Mouse (Mus musculus) E14TG2a.4 (cell line): ENCODE data around the gene March4.

Experiments used
- H3K27me3 ChIP-seq: 2 replicates; pipeline ENCODE4 v1.6.1; 2014; ENCODE audit warnings: low read length, control low read depth; ENCODE audit not compliant: insufficient read depth
- H3K36me3 ChIP-seq: 2 replicates; pipeline ENCODE4 v1.6.1; 2014; ENCODE audit warnings: low read length, control low read depth; ENCODE audit not compliant: insufficient read depth
- H3K4me1 ChIP-seq: replicated peaks from 2 replicates; pipeline ENCODE4 v1.6.1; 2014; ENCODE audit warnings: low read depth, low read length, control low read depth
- H3K4me3 ChIP-seq: replicated peaks from 2 replicates; pipeline ENCODE4 v1.5.1; 2014; ENCODE audit warnings: mild to moderate bottlenecking, low read length
- H3K9me3 ChIP-seq: 2 replicates; pipeline ENCODE4 v1.6.1; 2014; ENCODE audit warnings: low read length, control low read depth
- CTCF ChIP-seq: conservative IDR thresholded peaks from 2 replicates; pipeline ENCODE4 v1.5.1; 2014; ENCODE audit warnings: low read length
- NANOG ChIP-seq: IDR thresholded peaks from 2 replicates; pipeline ENCODE4 v1.6.1; 2014; ENCODE audit warnings: borderline replicate concordance, low read length, mixed read lengths
- POU5F1 ChIP-seq: IDR thresholded peaks from 2 replicates; pipeline ENCODE4 v1.6.1; 2014; ENCODE audit warnings: low read length, borderline replicate concordance

Gene March4

GRCm38 (mm10) chr1:72450790-72451189 lies 85.9 kb downstream of the March4 start:
- H3K4me3 ChIP-seq: no peak overlapping the region
- no peaks in the 10 kb centered on the region for H3K36me3 ChIP-seq
- no peaks in the 10 kb centered on the region for H3K4me1 ChIP-seq
- TF ChIP-seq CTCF (no peak), POU5F1 (no peak), NANOG (no peak)
- H3K27me3 ChIP-seq: no peaks in the 10 kb centered on the region
- H3K9me3 ChIP-seq: peaks cover 13% of the 10 kb centered on the region; the same call in 1 of the 2 replicates

GRCm38 (mm10) chr1:72449752-72450151 lies 87.0 kb downstream of the March4 start:
- TF ChIP-seq NANOG (no peak), CTCF (no peak), POU5F1 (no peak)
- Histone ChIP-seq H3K9me3 (peaks cover 13% of the 10 kb centered on the region; the same call in 1 of the 2 replicates), H3K36me3 (no peaks in the 10 kb centered on the region), H3K27me3 (no peaks in the 10 kb centered on the region), H3K4me3 (no peak overlapping the region), H3K4me1 (no peaks in the 10 kb centered on the region)

- Histone ChIP-seq H3K27me3 (no peaks in the 10 kb centered on the region), H3K36me3 (no peaks in the 10 kb centered on the region), H3K9me3 (no peaks in the 10 kb centered on the region), H3K4me3 (no peak overlapping the region), H3K4me1 (no peaks in the 10 kb centered on the region)
- TF ChIP-seq CTCF (no peak), POU5F1 (no peak), NANOG (no peak)
Observed at GRCm38 (mm10) chr1:72442747-72443146, 94.0 kb downstream of the March4 start.

GRCm38 (mm10) chr1:72439146-72439545 lies 97.6 kb downstream of the March4 start:
- no peak overlapping the region for H3K4me3 ChIP-seq
- no peaks in the 10 kb centered on the region for H3K36me3 ChIP-seq
- H3K9me3 ChIP-seq: no peaks in the 10 kb centered on the region
- no peaks in the 10 kb centered on the region for H3K4me1 ChIP-seq
- H3K27me3 ChIP-seq: no peaks in the 10 kb centered on the region
- TF ChIP-seq NANOG: no peak
- no peak for TF ChIP-seq CTCF
- no peak for TF ChIP-seq POU5F1

GRCm38 (mm10) chr1:72436967-72437366 lies 99.8 kb downstream of the March4 start:
- H3K27me3 ChIP-seq: peaks cover 3% of the 10 kb centered on the region; the same call in 1 of the 2 replicates
- TF ChIP-seq NANOG: no peak
- TF ChIP-seq CTCF: no peak
- no peak for TF ChIP-seq POU5F1

GRCm38 (mm10) chr1:72434510-72434909 lies 102.2 kb downstream of the March4 start:
- Histone ChIP-seq H3K27me3 (peaks cover 3% of the 10 kb centered on the region; the same call in 1 of the 2 replicates), H3K9me3 (no peaks in the 10 kb centered on the region), H3K4me3 (no peak overlapping the region), H3K36me3 (no peaks in the 10 kb centered on the region), H3K4me1 (no peaks in the 10 kb centered on the region)
- no peak for TF ChIP-seq NANOG
- no peak for TF ChIP-seq CTCF
- no peak for TF ChIP-seq POU5F1

More at GRCm38 (mm10) chr1:72436967-72437366, 99.8 kb downstream of the March4 start:
- no peaks in the 10 kb centered on the region for H3K9me3 ChIP-seq
- H3K4me1 ChIP-seq: no peaks in the 10 kb centered on the region
- no peak overlapping the region for H3K4me3 ChIP-seq
- H3K36me3 ChIP-seq: no peaks in the 10 kb centered on the region

GRCm38 (mm10) chr1:72432579-72432978 lies 104.2 kb downstream of the March4 start:
- H3K9me3 ChIP-seq: no peaks in the 10 kb centered on the region
- peaks cover 3% of the 10 kb centered on the region; the same call in 1 of the 2 replicates for H3K27me3 ChIP-seq
- no peaks in the 10 kb centered on the region for H3K36me3 ChIP-seq
- H3K4me3 ChIP-seq: no peak overlapping the region
- H3K4me1 ChIP-seq: peaks cover 15% of the 10 kb centered on the region
- TF ChIP-seq POU5F1: no peak
- no peak for TF ChIP-seq NANOG
- no peak for TF ChIP-seq CTCF

- TF ChIP-seq NANOG: no peak
- TF ChIP-seq POU5F1: no peak
- no peak for TF ChIP-seq CTCF
- Histone ChIP-seq H3K9me3 (no peaks in the 10 kb centered on the region), H3K36me3 (no peaks in the 10 kb centered on the region), H3K4me1 (peaks cover 16% of the 10 kb centered on the region), H3K4me3 (no peak overlapping the region), H3K27me3 (peaks cover 3% of the 10 kb centered on the region; the same call in 1 of the 2 replicates)
Observed at GRCm38 (mm10) chr1:72429107-72429807, 107.5 kb downstream of the March4 start.

- H3K4me3 ChIP-seq: peak overlapping the region; percentile 59
- no peak for TF ChIP-seq POU5F1
- no peak for TF ChIP-seq NANOG
- no peak for TF ChIP-seq CTCF
- no peaks in the 10 kb centered on the region for H3K9me3 ChIP-seq
- H3K36me3 ChIP-seq: no peaks in the 10 kb centered on the region
- peaks cover 16% of the 10 kb centered on the region for H3K4me1 ChIP-seq
- peaks cover 3% of the 10 kb centered on the region; the same call in 1 of the 2 replicates for H3K27me3 ChIP-seq
Observed at GRCm38 (mm10) chr1:72428526-72428925, 108.2 kb downstream of the March4 start.
